Mouse (Mus musculus): ENCODE results near the gene Ndn. TPM values are rescaled to one million over a fixed set of nuclear protein-coding genes. Genes with fewer than 3 reads are reported as not detected.

The Ndn gene
- polyA plus RNA-seq, 1 experiment from 2014 or later: 185 TPM

DNA sequence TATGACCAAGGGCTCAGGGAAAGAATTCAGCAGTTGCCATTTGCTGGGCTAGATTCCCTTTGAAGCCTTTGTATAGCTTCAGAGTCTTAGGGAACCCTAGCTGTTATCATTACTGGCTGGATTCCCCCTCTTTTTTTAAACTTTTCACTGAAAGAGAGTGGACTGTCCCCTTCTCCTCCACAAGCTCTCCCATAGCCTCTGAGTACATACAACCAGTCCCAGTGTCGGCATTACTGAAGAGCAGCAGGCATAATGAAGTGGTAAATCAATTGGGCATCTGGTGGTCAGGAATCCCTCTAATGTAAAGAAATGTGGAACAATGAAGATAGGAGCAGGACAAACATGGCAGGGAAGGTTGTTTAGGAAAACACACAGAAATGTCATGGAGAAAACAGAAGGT lies 45.8 kb downstream of the Ndn start:
- WGBS: 35% methylated on average over 1 of the region's 1 CpGs
- peak overlapping the region; percentile 25; the same call in 1 of the 2 replicates for H3K27ac ChIP-seq (ENCODE audit: low read depth, low read length)
- peak; percentile 71; the same call in 1 of the 2 replicates for ATAC-seq (ENCODE audit: low FRiP score)

More for the DNA sequence above, 45.8 kb downstream of the Ndn start:
- Histone ChIP-seq H3K27me3 (ENCODE audit: control insufficient read depth, insufficient read depth, low read length) (no peaks in the 10 kb centered on the region), H3K4me2 (no peak overlapping the region), H3K9me3 (ENCODE audit: control insufficient read depth, low read length) (0 out of 2 replicates have a peak, but pooled peaks cover 3% of the 10 kb centered on the region), H3K4me1 (ENCODE audit: control insufficient read depth, insufficient read depth, low read length) (peaks cover 2% of the 10 kb centered on the region; the same call in 1 of the 2 replicates), H3K9ac (ENCODE audit: low read length) (no peak overlapping the region), H3K36me3 (ENCODE audit: control insufficient read depth, insufficient read depth, low read length) (no peaks in the 10 kb centered on the region), H3K4me3 (ENCODE audit: low read depth, low read length) (no peak overlapping the region)
- DNase-seq (ENCODE audit: low spot score, missing footprints): no peak

Other genes with a start within 250 kb of the Ndn start
- 8.6 and 9.6 TPM in 2 replicates for gene Magel2, start 30.4 kb downstream of the Ndn start, polyA plus RNA-seq (2014; fragmentation: Nextera tagmentation; extraction: Ambion mirVana)
- 21.9 and 22.4 TPM in 2 replicates for gene Mkrn3, start 73.6 kb downstream of the Ndn start, polyA plus RNA-seq (2014; fragmentation: Nextera tagmentation; extraction: Ambion mirVana)
- 77.6 and 77.8 TPM in 2 replicates for gene Peg12, start 117.9 kb downstream of the Ndn start, polyA plus RNA-seq (2014; fragmentation: Nextera tagmentation; extraction: Ambion mirVana)